Mouse (Mus musculus): ENCODE data around the gene Rnps1. TPM values are rescaled to one million over a fixed set of nuclear protein-coding genes. Genes with fewer than 3 reads are reported as not detected.

Rnps1 gene
- total and polyA plus RNA-seq, 3 experiments: 160 to 288 (median 255) TPM

- peaks cover 46 to 61% of the 10 kb centered on the region in 2 experiments for H3K36me3 ChIP-seq (replicated peaks in 1 of 2; ENCODE audit: control insufficient read depth in 1 of 2, insufficient read depth in 1 of 2, low read length in 1 of 2)
- dilution Hi-C loops (cut with MboI; ENCODE audit: extremely low pct_ligation_motif_present, extremely low pct_unique_long_range_greater_than_20kb, low sequenced_read_pairs): no loop called here
- H3K4me1 ChIP-seq (ENCODE audit: control insufficient read depth in 1 of 2, insufficient read depth in 2 of 2): peaks cover 0 to 23% of the 10 kb centered on the region in 2 experiments; a peak in 2 of 4 replicates
- in situ Hi-C loops (cut with MboI; ENCODE audit: low pct_ligation_motif_present, low pct_unique_long_range_greater_than_20kb, low sequenced_read_pairs): no loop called here
- H3K9ac ChIP-seq (ENCODE audit: insufficient read depth, low read depth): peak within 1 kb of the TSS; percentile 79
- TF ChIP-seq MAX (IDR thresholded peaks at IDR 0.05; ENCODE audit: low read length): peak; percentile 82
- peak; percentile 50; the same call in 1 of the 2 replicates for TF ChIP-seq MEF2A (IDR thresholded peaks at IDR 0.05; ENCODE audit: borderline replicate concordance, low read depth, low read length)
- peak; percentile 56 for TF ChIP-seq NRF1 (IDR thresholded peaks at IDR 0.05; ENCODE audit: low read depth, low read length)
- no peak for TF ChIP-seq PAX5 (IDR thresholded peaks at IDR 0.05; ENCODE audit: low read length)
- no peak for TF ChIP-seq ZKSCAN1 (IDR thresholded peaks at IDR 0.05; ENCODE audit: borderline replicate concordance, low read depth, low read length)
- peak; percentile 56; the same call in 1 of the 2 replicates for TF ChIP-seq CHD2 (IDR thresholded peaks at IDR 0.05; ENCODE audit: low read length)
- no peak for TF ChIP-seq JUN (IDR thresholded peaks at IDR 0.05; ENCODE audit: insufficient read depth, low read depth, low read length)
- 0 out of 2 replicates have a peak, but pooled peaks have one; percentile 3 for TF ChIP-seq ELF1 (IDR thresholded peaks at IDR 0.05; ENCODE audit: low read depth, low read length)
- TF ChIP-seq SIN3A (IDR thresholded peaks at IDR 0.05; ENCODE audit: low read length): peak; percentile 63; the same call in 1 of the 2 replicates
- no peak for TF ChIP-seq MYC (IDR thresholded peaks at IDR 0.05; ENCODE audit: low read depth, low read length)
- peak; percentile 87 for TF ChIP-seq TBP (conservative IDR thresholded peaks at IDR 0.05; ENCODE audit: low read depth, low read length)
- TF ChIP-seq TCF12 (IDR thresholded peaks at IDR 0.05; ENCODE audit: low read depth, low read length): peak; percentile 94
- TF ChIP-seq KAT2A (IDR thresholded peaks at IDR 0.05; ENCODE audit: insufficient replicate concordance, low read length): 0 out of 2 replicates have a peak, but pooled peaks have one; percentile 32
- TF ChIP-seq SMC3 (IDR thresholded peaks at IDR 0.05; ENCODE audit: low read depth, low read length): no peak
- no peak for TF ChIP-seq EP300 (IDR thresholded peaks at IDR 0.05; ENCODE audit: low read length)
- peak; percentile 80; the same call in 1 of the 2 replicates for TF ChIP-seq UBTF (IDR thresholded peaks at IDR 0.05; ENCODE audit: low read depth, low read length)
- peak; percentile 77 for TF ChIP-seq MXI1 (IDR thresholded peaks at IDR 0.05; ENCODE audit: low read depth, low read length)
- TF ChIP-seq E2F4 (IDR thresholded peaks at IDR 0.05; ENCODE audit: insufficient replicate concordance, low read depth, low read length): no peak
- TF ChIP-seq JUND (conservative IDR thresholded peaks at IDR 0.05; ENCODE audit: low read depth, low read length): no peak
- no peak for TF ChIP-seq USF2 (conservative IDR thresholded peaks at IDR 0.05; ENCODE audit: low read depth, low read length)
- TF ChIP-seq RAD21 (IDR thresholded peaks at IDR 0.05; ENCODE audit: low read depth, low read length): no peak
- no peak for TF ChIP-seq GABPA (IDR thresholded peaks at IDR 0.05; ENCODE audit: insufficient replicate concordance, low read depth, low read length)
- no peak for TF ChIP-seq USF1 (IDR thresholded peaks at IDR 0.05; ENCODE audit: low read depth, low read length)
- no peak; the same call in 1 of the 2 replicates for TF ChIP-seq RCOR1 (conservative IDR thresholded peaks at IDR 0.05; ENCODE audit: low read depth, low read length)
- TF ChIP-seq ZNF384 (IDR thresholded peaks at IDR 0.05; ENCODE audit: low read depth, low read length): no peak
- peak; percentile 26; the same call in 1 of the 2 replicates for TF ChIP-seq HCFC1 (IDR thresholded peaks at IDR 0.05; ENCODE audit: low read depth, low read length)
- TF ChIP-seq CTCF (conservative IDR thresholded peaks at IDR 0.05 in 1 of 2, IDR thresholded peaks at IDR 0.05 in 1 of 2; ENCODE audit: low read depth in 2 of 2, low read length in 2 of 2): no peak
- peak; percentile 99 for TF ChIP-seq POLR2AphosphoS2 (IDR thresholded peaks at IDR 0.05; ENCODE audit: low read depth, low read length)
- peak; percentile 91 for TF ChIP-seq NELFE (IDR thresholded peaks at IDR 0.05; ENCODE audit: low read depth, low read length)
- peak; percentile 58; the same call in 1 of the 2 replicates for TF ChIP-seq IRF4 (IDR thresholded peaks at IDR 0.05; ENCODE audit: low read depth, low read length)
- peak; percentile 50; the same call in 1 of the 2 replicates for TF ChIP-seq BHLHE40 (IDR thresholded peaks at IDR 0.05; ENCODE audit: low read depth, low read length)
- peak; percentile 94 for TF ChIP-seq ZMIZ1 (IDR thresholded peaks at IDR 0.05; ENCODE audit: low read depth, low read length)
- TF ChIP-seq ETS1 (conservative IDR thresholded peaks at IDR 0.05; ENCODE audit: low read depth, low read length): no peak
- 0 out of 2 replicates have a peak, but pooled peaks have one; percentile 73 for TF ChIP-seq MAZ (IDR thresholded peaks at IDR 0.05; ENCODE audit: low read depth, low read length)
- no peak for TF ChIP-seq ZC3H11A (IDR thresholded peaks at IDR 0.05; ENCODE audit: low read depth, low read length)
- TF ChIP-seq CHD1 (IDR thresholded peaks at IDR 0.05; ENCODE audit: low read depth, low read length): 0 out of 2 replicates have a peak, but pooled peaks have one; percentile 38
- no peak for TF ChIP-seq MAFK (IDR thresholded peaks at IDR 0.05; ENCODE audit: insufficient replicate concordance, low read length)
- peak; percentile 92 for TF ChIP-seq POLR2A (IDR thresholded peaks at IDR 0.05; ENCODE audit: low read depth, low read length)
- no peaks in the 10 kb centered on the region for H3K27me3 ChIP-seq (replicated peaks)
- peak within 1 kb of the TSS; percentile 72 for H3K4me2 ChIP-seq (ENCODE audit: insufficient read depth, low read depth, poor library complexity, severe bottlenecking)
- peak; percentile 92 for DNase-seq (ENCODE audit: extremely low read depth)
- peak within 1 kb of the TSS; percentile 80 to 86 (median 85) for H3K4me3 ChIP-seq (replicated peaks in 1 of 3; ENCODE audit: low read depth in 2 of 3, low read length in 2 of 3, poor library complexity in 1 of 3)
- H3K9me3 ChIP-seq (replicated peaks; ENCODE audit: low read length): no peaks in the 10 kb centered on the region
- H3K27ac ChIP-seq (ENCODE audit: insufficient read depth, low read depth): peak within 1 kb of the TSS; percentile 76
- peaks cover 9% of the 10 kb centered on the region for H3K79me2 ChIP-seq (replicated peaks; ENCODE audit: control insufficient read depth, extremely low read depth, insufficient read depth, poor library complexity, severe bottlenecking)
Measured at GRCm38 (mm10) chr17:24426471-24427169, 12.3 kb downstream of the Rnps1 start, which contains the start of gene Eci1. Gene Eci1 (plus strand): TSS chr17:24426641.
